Mouse (Mus musculus): ENCODE data around the gene Tcl1.
"Not testable (repeated sequence)": the region's sequence is repeated elsewhere in the genome, so short reads cannot be mapped to it uniquely, and the experiment has no call there.

Tcl1 gene

GRCm38 (mm10) chr12:105222601-105223319 lies at the start of gene Tcl1:
TSS of gene Tcl1 (minus strand) at chr12:105222793.
- no peak for DNase-seq (ENCODE audit: low read depth, low spot score)

- peak; percentile 16 for DNase-seq (ENCODE audit: low read depth, low spot score)
Observed at GRCm38 (mm10) chr12:105271016-105271965, 48.7 kb upstream of the Tcl1 start.

- no peak for DNase-seq (ENCODE audit: low read depth, low spot score)
Observed at GRCm38 (mm10) chr12:105267076-105267475, 44.5 kb upstream of the Tcl1 start.

- peak; percentile 87 for DNase-seq (ENCODE audit: low read depth, low spot score)
Observed at GRCm38 (mm10) chr12:105266096-105266495, 43.5 kb upstream of the Tcl1 start.

GRCm38 (mm10) chr12:105259221-105259620 lies 36.6 kb upstream of the Tcl1 start:
- no peak for DNase-seq (ENCODE audit: low read depth, low spot score)

GRCm38 (mm10) chr12:105258787-105259186 lies 36.2 kb upstream of the Tcl1 start:
- peak; percentile 53 for DNase-seq (ENCODE audit: low read depth, low spot score)

GRCm38 (mm10) chr12:105253796-105254195 lies 31.2 kb upstream of the Tcl1 start:
- DNase-seq (ENCODE audit: low read depth, low spot score) = no peak

GRCm38 (mm10) chr12:105248763-105249233 lies 26.2 kb upstream of the Tcl1 start:
- DNase-seq (ENCODE audit: low read depth, low spot score) = peak; percentile 62

GRCm38 (mm10) chr12:105239060-105239459 lies 16.5 kb upstream of the Tcl1 start:
- no peak for DNase-seq (ENCODE audit: low read depth, low spot score)

GRCm38 (mm10) chr12:105235091-105235490 lies 12.5 kb upstream of the Tcl1 start:
- no peak for DNase-seq (ENCODE audit: low read depth, low spot score)

GRCm38 (mm10) chr12:105234362-105234761 lies 11.8 kb upstream of the Tcl1 start:
- no peak for DNase-seq (ENCODE audit: low read depth, low spot score)

- DNase-seq (ENCODE audit: low read depth, low spot score) = no peak
Observed at GRCm38 (mm10) chr12:105224621-105225320, 2.2 kb upstream of the Tcl1 start.

GRCm38 (mm10) chr12:105217101-105217760 lies 5.4 kb downstream of the Tcl1 start:
- DNase-seq (ENCODE audit: low read depth, low spot score) = no peak

GRCm38 (mm10) chr12:105209231-105209630 lies 13.4 kb downstream of the Tcl1 start:
- no peak for DNase-seq (ENCODE audit: low read depth, low spot score)

- DNase-seq (ENCODE audit: low read depth, low spot score) = no peak
Observed at GRCm38 (mm10) chr12:105208441-105208840, 14.2 kb downstream of the Tcl1 start.

GRCm38 (mm10) chr12:105207071-105207470 lies 15.5 kb downstream of the Tcl1 start:
- no peak for DNase-seq (ENCODE audit: low read depth, low spot score)

- not testable (repeated sequence) for DNase-seq (ENCODE audit: low read depth, low spot score)
Observed at GRCm38 (mm10) chr12:105201657-105202056, 20.9 kb downstream of the Tcl1 start, which contains the start of gene Tcl1b4. TSS of gene Tcl1b4 (plus strand) at chr12:105201957.

GRCm38 (mm10) chr12:105199684-105200497 lies 22.7 kb downstream of the Tcl1 start:
- DNase-seq (ENCODE audit: low read depth, low spot score) = not testable (repeated sequence)

GRCm38 (mm10) chr12:105190743-105191142 lies 31.9 kb downstream of the Tcl1 start, which contains the start of gene Tcl1b3:
TSS of gene Tcl1b3 (plus strand) at chr12:105191043.
- not testable (repeated sequence) for DNase-seq (ENCODE audit: low read depth, low spot score)

GRCm38 (mm10) chr12:105188980-105189379 lies 33.6 kb downstream of the Tcl1 start:
- not testable (repeated sequence) for DNase-seq (ENCODE audit: low read depth, low spot score)

Measured in mesoderm, embryonic 11.5 days (tissue).